In genomic region chr12:85474298-85475231, GRCm38 (mm10) we compare ENCODE assay signal across 8 mouse cellular contexts. TPM values are rescaled to one million over a fixed set of nuclear protein-coding genes. Genes with fewer than 3 reads are reported as not detected.
DNase-seq lines count a peak whose midpoint lies in the region; ATAC-seq and TF ChIP-seq lines count a peak whose summit lies in the region.

No protein-coding gene starts in this region.

- peak; percentile 55; the same call in 1 of the 2 replicates for ATAC-seq in erythroid progenitor cell, adult 5-6 weeks (replicated peaks; ENCODE audit: low FRiP score, poor library complexity, severe bottlenecking)
- ATAC-seq in lung, embryonic 15.5 days (ENCODE audit: borderline replicate concordance, extremely low read depth, low FRiP score, low TSS enrichment), result peak; percentile 8; the same call in 1 of the 2 replicates

- no peak for TF ChIP-seq CTCF in E14TG2a.4 (conservative IDR thresholded peaks at IDR 0.05; ENCODE audit: low read length)
- TF ChIP-seq CTCF in bone marrow, adult 2 months (IDR thresholded peaks at IDR 0.05; ENCODE audit: control insufficient read depth, insufficient read depth, low read length), result no peak

- peak overlapping the region; percentile 48 for H3K9ac ChIP-seq in lung, embryonic 15.5 days

- WGBS in bone marrow, adult 2 months, result 1% methylated on average over 49 of the region's 49 CpGs
- under 1% methylated on average over 49 of the region's 49 CpGs for WGBS in lung, embryonic 15.5 days

- H3K27ac ChIP-seq in bone marrow, adult 2 months (ENCODE audit: control insufficient read depth, insufficient read depth, low read depth, low read length, poor library complexity), result peak overlapping the region; percentile 89
- H3K27ac ChIP-seq in lung, embryonic 15.5 days, result peak overlapping the region; percentile 71

- peaks cover 58% of the 10 kb centered on the region for H3K27me3 ChIP-seq in E14TG2a.4 (ENCODE audit: insufficient read depth, low read length)
- peaks cover 29% of the 10 kb centered on the region for H3K27me3 ChIP-seq in lung, embryonic 15.5 days

- peak overlapping the region; percentile 99 for H3K4me2 ChIP-seq in lung, embryonic 15.5 days

- peak; percentile 71 to 73 for DNase-seq in heart, postnatal 10 days
- peak; percentile 75 for DNase-seq in layer of hippocampus, adult 9-11 months
- peak; percentile 56 for DNase-seq in retina, adult 2 months (ENCODE audit: low read depth, low spot score)
- peak; percentile 70 for DNase-seq in yolk sac, embryonic 10.5 days (ENCODE audit: low spot score)

- TF ChIP-seq POLR2A in bone marrow, adult 2 months (IDR thresholded peaks at IDR 0.05; ENCODE audit: borderline replicate concordance, control insufficient read depth, low read depth, low read length), result no peak

- intact Hi-C loops in heart, postnatal 10 days (cut with DNase I), result no loop called here

- H3K9me3 ChIP-seq in E14TG2a.4 (ENCODE audit: low read length), result no peaks in the 10 kb centered on the region
- H3K9me3 ChIP-seq in lung, embryonic 15.5 days, result no peaks in the 10 kb centered on the region

- H3K36me3 ChIP-seq in E14TG2a.4 (ENCODE audit: insufficient read depth, low read length), result peaks cover 12% of the 10 kb centered on the region
- no peaks in the 10 kb centered on the region for H3K36me3 ChIP-seq in lung, embryonic 15.5 days

- H3K4me3 ChIP-seq in E14TG2a.4 (replicated peaks; ENCODE audit: low read length), result peak overlapping the region; percentile 84
- H3K4me3 ChIP-seq in bone marrow, adult 2 months (replicated peaks; ENCODE audit: control insufficient read depth, low read depth, low read length), result peak overlapping the region; percentile 79
- H3K4me3 ChIP-seq in lung, embryonic 15.5 days, result peak overlapping the region; percentile 63

- peaks cover 65% of the 10 kb centered on the region for H3K4me1 ChIP-seq in E14TG2a.4 (replicated peaks; ENCODE audit: low read depth, low read length)
- H3K4me1 ChIP-seq in bone marrow, adult 2 months (ENCODE audit: control insufficient read depth, insufficient read depth, low read length), result no peaks in the 10 kb centered on the region; the same call in 1 of the 2 replicates
- peaks cover 36% of the 10 kb centered on the region for H3K4me1 ChIP-seq in lung, embryonic 15.5 days

RNA-seq across cellular contexts. Expression of gene Fos, which starts 0.9 kb away (rescaled TPM):
- polyA plus RNA-seq in bone marrow, adult 2 months (2011; ENCODE audit: insufficient read depth, insufficient read length, low replicate concordance, missing spikeins), result 8.6 TPM in 1 of 2 replicates, not detected in the other
- total RNA-seq in erythroid progenitor cell, adult 5-6 weeks (2015; ENCODE audit: low replicate concordance), result 25.2 and 32.7 TPM in 2 replicates
- 14.2 and 21.3 TPM in 2 replicates for total RNA-seq in erythroid progenitor cell, adult 5-6 weeks (2017; ENCODE audit: low replicate concordance)
- total RNA-seq in heart, postnatal 10 days (2021), result 1 to 10 TPM; 1.8 to 3.3 TPM
- 5.5 and 5.7 TPM in 2 replicates for polyA plus RNA-seq in lung, embryonic 15.5 days (2015; fragmentation: Nextera tagmentation; extraction: Ambion mirVana)

Comparison
In these comparisons a context has a peak if more than half of its experiments do, and no peak if none do; other contexts are left out.
1. Peak in every context shown above with its lines: DNase-seq, ATAC-seq, H3K4me3 ChIP-seq and H3K27ac ChIP-seq.